Mouse (Mus musculus): ENCODE measurements around the gene Prss33. TPM values are rescaled to one million over a fixed set of nuclear protein-coding genes. Genes with fewer than 3 reads are reported as not detected.
"Not testable (repeated sequence)": the region's sequence is repeated elsewhere in the genome, so short reads cannot be mapped to it uniquely, and the experiment has no call there.

Gene Prss33
- total RNA-seq (2021): not detected
- long read RNA-seq, experiment 1: 0 reads
- long read RNA-seq, experiment 2: 0 reads

- no peak within 1 kb of the TSS for H3K4me3 ChIP-seq
- no peak within 1 kb of the TSS for H3K27ac ChIP-seq
- no peak for DNase-seq (ENCODE audit: low spot score in 2 of 2)
- no peak for TF ChIP-seq CTCF (conservative IDR thresholded peaks at IDR 0.05)
Observed at GRCm38 (mm10) chr17:23836006-23836575, at the start of gene Prss33. Gene Prss33, minus strand, starts transcription at chr17:23836056.

GRCm38 (mm10) chr17:23880576-23880975, 44.7 kb upstream of the Prss33 start, which contains the start of the genes Dcpp1 and Dcpp2:
Gene Dcpp1, plus strand, starts transcription at chr17:23880876.
Gene Dcpp2, plus strand, starts transcription at chr17:23880880.
- H3K4me3 ChIP-seq; DNase-seq (ENCODE audit: low spot score in 2 of 2); H3K27ac ChIP-seq: not testable (repeated sequence)

DNA sequence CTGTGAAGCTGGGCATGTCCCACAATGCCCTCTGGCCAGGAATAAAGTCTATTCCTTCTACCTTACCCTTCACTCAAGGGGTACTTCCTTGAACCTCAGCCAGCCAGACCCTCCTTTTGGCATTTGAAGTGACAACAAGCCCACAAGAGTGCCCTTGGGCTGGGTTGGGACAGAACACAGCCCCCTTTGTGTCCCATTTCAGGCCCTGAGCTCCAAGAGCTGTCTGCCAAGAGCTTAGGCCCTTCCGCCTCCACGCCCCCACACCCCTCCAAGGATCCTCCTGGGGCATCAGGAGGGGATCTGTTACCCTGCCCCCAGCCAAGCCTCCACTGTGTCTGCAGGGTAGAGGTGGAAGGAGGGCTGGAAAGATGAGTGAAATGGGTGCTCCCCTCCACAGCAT, 41.3 kb upstream of the Prss33 start:
- no peak for TF ChIP-seq CTCF (conservative IDR thresholded peaks at IDR 0.05)
- Histone ChIP-seq H3K4me3 (no peak overlapping the region), H3K27ac (0 out of 2 replicates have a peak overlapping the region, but pooled peaks have one; percentile 43)
- peak in 1 of 2 experiments; percentile 17 for DNase-seq (ENCODE audit: low spot score in 2 of 2)

DNA sequence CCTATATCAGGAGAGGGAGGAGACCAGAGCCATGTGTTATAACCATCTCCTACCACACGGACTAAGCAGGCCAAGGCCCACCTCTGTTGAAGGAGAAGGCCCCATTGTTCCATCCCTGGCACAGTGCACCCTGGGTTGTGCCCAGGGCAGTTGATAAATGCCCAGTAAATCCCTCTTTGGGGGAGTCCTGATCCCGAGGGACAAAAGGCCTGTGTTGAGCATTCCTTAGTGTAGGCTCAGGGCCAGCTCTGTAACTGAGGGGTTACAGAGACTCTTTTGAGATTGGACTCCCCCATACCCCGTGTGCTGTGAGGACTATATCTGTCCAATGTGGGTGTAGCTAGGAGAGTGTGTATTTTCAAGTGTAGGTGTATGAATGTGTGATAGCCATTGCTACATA, 40.9 kb upstream of the Prss33 start:
- no peak overlapping the region for H3K4me3 ChIP-seq
- DNase-seq (ENCODE audit: low spot score in 2 of 2): peak in 1 of 2 experiments; percentile 51
- H3K27ac ChIP-seq: 0 out of 2 replicates have a peak overlapping the region, but pooled peaks have one; percentile 43
- TF ChIP-seq CTCF (conservative IDR thresholded peaks at IDR 0.05): peak; percentile 35

GRCm38 (mm10) chr17:23873884-23874856, 38.3 kb upstream of the Prss33 start:
- Histone ChIP-seq H3K27ac (no peak overlapping the region), H3K4me3 (no peak overlapping the region)
- DNase-seq (ENCODE audit: low spot score in 2 of 2): no peak
- TF ChIP-seq CTCF (conservative IDR thresholded peaks at IDR 0.05): peak; percentile 84

- no peak overlapping the region for H3K4me3 ChIP-seq
- DNase-seq (ENCODE audit: low spot score in 2 of 2): no peak
- TF ChIP-seq CTCF (conservative IDR thresholded peaks at IDR 0.05): no peak
- H3K27ac ChIP-seq: no peak overlapping the region
Observed at GRCm38 (mm10) chr17:23868513-23868912, 32.7 kb upstream of the Prss33 start.

DNA sequence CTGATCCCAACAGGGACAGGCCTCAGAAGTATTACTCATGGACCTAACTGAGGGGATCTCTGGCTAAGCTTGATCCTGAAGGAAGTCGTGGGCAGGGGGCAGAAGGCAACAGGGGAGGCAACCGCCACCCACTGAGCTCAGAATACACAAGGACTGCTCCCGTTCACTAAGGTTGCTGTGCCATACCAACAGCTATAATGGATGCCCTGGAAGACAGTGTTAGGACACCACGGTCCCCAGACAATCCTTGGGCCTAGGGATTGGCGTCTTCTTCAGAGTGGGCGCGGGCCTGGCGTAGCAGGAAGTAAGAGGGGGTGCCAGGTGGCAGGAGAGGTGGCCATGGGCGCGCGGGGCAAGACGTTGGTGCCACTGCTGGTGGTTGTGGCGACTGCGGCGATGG, 31.9 kb upstream of the Prss33 start, which contains the start of gene Prss21:
Prss21 (plus strand) TSS at position 301 of the 400 bp plus-strand sequence.
- DNase-seq (ENCODE audit: low spot score in 2 of 2): no peak
- TF ChIP-seq CTCF (conservative IDR thresholded peaks at IDR 0.05): no peak
- H3K27ac ChIP-seq: no peak within 1 kb of the TSS
- no peak within 1 kb of the TSS for H3K4me3 ChIP-seq

GRCm38 (mm10) chr17:23862926-23863325, 27.1 kb upstream of the Prss33 start:
- no peak for TF ChIP-seq CTCF (conservative IDR thresholded peaks at IDR 0.05)
- no peak overlapping the region for H3K27ac ChIP-seq
- DNase-seq (ENCODE audit: low spot score in 2 of 2): no peak
- H3K4me3 ChIP-seq: no peak overlapping the region

DNA sequence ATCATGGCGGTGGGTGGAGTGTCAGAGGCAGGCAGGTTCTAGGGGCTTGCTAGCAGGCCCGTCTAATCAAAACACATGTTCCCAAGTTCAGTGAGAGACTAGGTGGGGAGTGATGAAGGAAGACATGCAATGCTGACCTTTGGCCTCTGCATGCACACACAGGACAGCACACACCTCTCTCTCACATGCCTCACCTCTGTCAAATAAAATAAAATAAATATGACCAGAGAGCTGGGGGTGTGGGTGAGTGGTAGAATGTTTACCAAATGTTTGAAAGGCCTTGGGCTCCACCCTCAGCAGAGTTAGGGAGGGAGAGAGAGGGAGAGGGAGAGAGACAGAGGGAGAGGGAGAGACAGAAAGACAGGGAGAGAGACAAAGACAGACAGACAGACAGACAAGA, 22.1 kb upstream of the Prss33 start:
- H3K27ac ChIP-seq: no peak overlapping the region
- DNase-seq (ENCODE audit: low spot score in 2 of 2): no peak
- no peak for TF ChIP-seq CTCF (conservative IDR thresholded peaks at IDR 0.05)

GRCm38 (mm10) chr17:23857193-23857592, 21.3 kb upstream of the Prss33 start:
- H3K4me3 ChIP-seq: no peak overlapping the region
- no peak for DNase-seq (ENCODE audit: low spot score in 2 of 2)
- TF ChIP-seq CTCF (conservative IDR thresholded peaks at IDR 0.05): no peak
- H3K27ac ChIP-seq: no peak overlapping the region

More for the DNA sequence above, 22.1 kb upstream of the Prss33 start:
- H3K4me3 ChIP-seq: no peak overlapping the region

GRCm38 (mm10) chr17:23854229-23854765, 18.4 kb upstream of the Prss33 start:
- DNase-seq (ENCODE audit: low spot score in 2 of 2): no peak
- TF ChIP-seq CTCF (conservative IDR thresholded peaks at IDR 0.05): no peak
- no peak overlapping the region for H3K27ac ChIP-seq
- no peak overlapping the region for H3K4me3 ChIP-seq

GRCm38 (mm10) chr17:23853292-23853691, 17.4 kb upstream of the Prss33 start:
- peak; percentile 67 for TF ChIP-seq CTCF (conservative IDR thresholded peaks at IDR 0.05)
- Histone ChIP-seq H3K4me3 (no peak overlapping the region), H3K27ac (no peak overlapping the region)
- peak in 1 of 2 experiments; percentile 32 for DNase-seq (ENCODE audit: low spot score in 2 of 2)

Measured in layer of hippocampus, adult 2 months (tissue).